Mouse (Mus musculus): ENCODE measurements at regions not wholly inside any gene's neighbourhood (a gene's known extent, or its start where the extent isn't known, plus 50 kb on each side); places are given as distances from the start of the nearest gene placed in this dataset.

DNA sequence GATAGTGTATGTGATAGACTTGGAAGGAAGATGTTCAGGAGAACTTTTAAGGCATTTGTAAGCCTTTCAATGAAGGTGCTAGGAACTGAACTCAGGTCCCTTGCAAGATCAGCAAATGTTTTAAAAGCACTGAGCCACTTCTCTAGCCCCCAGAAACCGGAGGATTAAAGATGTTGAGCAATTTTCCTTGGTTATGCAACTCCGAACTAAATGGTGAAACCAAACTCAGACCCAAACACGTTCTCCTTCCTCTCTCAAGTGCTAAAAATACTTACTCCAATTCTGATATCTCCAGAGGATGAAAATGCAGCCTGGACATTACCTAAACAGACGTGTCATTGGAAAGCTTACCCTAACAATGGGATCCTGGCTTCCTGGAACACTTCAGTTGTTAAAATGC lies 378.8 kb downstream of the Kcnj2 start:
- no peak for DNase-seq (ENCODE audit: low spot score)

DNA sequence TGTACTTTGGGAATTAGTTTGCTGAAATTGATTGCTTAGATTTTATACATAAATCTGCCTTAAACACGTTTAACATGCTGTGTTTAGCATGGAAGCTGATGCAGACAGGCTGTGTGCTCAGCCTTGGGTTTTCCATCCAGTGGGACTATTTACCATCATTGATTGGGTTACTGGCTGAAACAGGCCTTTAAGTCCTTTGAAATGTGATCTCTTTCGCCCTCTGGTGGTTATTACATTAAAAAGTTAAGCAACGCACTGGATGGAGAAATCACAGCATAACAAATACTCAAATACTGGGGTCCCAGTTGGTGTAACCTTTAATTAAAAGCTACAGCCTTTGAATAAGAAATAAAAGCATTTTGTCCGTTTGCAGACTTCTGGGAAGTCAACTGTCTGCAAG lies 379.8 kb downstream of the Kcnj2 start:
- DNase-seq (ENCODE audit: low spot score) = peak; percentile 54

DNA sequence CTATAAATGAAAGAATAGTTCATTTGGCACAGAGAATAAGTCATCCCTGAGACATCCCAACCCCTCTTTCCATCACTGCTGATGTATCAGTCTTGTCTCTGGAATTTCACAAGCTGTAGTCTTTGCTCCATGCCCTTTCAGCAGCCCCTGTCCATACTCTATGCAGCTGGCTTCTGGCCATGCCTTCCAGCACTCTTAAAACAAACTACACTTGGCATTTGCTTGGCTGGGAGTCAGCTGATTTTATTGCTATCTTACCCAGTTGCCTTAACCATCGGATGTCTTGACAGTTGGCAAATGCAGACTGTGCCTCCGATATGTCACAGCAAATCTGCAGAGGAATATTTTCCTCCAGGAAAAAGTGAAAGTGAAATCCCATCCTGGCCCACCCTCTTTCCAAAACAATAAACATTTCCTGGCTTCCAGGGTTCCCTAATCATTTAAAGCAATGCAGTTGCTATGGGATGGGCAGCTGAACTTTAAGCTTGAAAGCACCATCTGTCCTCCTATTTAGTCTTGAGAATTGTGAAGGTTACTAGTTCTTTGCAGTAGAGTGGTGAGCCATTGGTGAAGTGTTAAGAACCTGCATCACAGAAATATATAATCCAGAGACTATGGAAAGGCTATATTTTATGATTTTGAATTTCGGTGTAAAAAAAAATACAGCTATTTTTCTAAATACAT lies 385.0 kb downstream of the Kcnj2 start:
- no peak for DNase-seq (ENCODE audit: low spot score)

- DNase-seq (ENCODE audit: low spot score) = no peak
Measured at GRCm38 (mm10) chr11:111460046-111460445, 394.1 kb downstream of the Kcnj2 start.

- DNase-seq (ENCODE audit: low spot score) = no peak
Measured at GRCm38 (mm10) chr11:111484981-111485380, 419.0 kb downstream of the Kcnj2 start.

- no peak for DNase-seq (ENCODE audit: low spot score)
Measured at GRCm38 (mm10) chr11:111512471-111512870, 446.5 kb downstream of the Kcnj2 start.

DNA sequence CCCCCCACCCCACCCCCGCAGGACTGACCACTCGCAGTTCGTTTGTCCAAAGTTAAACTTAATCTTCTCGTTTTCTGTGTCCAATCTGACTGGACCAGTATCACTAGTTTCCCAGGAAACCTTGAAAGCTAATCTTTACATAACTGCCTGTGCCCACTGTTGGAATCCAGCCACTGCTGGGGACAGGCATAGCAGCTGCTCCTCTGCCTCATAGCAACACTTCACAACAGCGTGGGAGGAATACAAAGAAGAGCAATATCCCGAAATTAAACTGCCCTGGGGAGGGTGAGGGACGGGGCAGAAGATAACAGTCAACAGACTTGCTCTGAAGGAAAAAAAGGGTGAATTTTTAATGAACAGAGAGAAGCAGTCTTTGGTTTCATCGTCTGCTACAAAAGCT lies 456.8 kb downstream of the Kcnj2 start:
- DNase-seq (ENCODE audit: low spot score) = no peak

- DNase-seq (ENCODE audit: low spot score) = no peak
Measured at GRCm38 (mm10) chr11:111523465-111523864, 457.5 kb downstream of the Kcnj2 start.

DNA sequence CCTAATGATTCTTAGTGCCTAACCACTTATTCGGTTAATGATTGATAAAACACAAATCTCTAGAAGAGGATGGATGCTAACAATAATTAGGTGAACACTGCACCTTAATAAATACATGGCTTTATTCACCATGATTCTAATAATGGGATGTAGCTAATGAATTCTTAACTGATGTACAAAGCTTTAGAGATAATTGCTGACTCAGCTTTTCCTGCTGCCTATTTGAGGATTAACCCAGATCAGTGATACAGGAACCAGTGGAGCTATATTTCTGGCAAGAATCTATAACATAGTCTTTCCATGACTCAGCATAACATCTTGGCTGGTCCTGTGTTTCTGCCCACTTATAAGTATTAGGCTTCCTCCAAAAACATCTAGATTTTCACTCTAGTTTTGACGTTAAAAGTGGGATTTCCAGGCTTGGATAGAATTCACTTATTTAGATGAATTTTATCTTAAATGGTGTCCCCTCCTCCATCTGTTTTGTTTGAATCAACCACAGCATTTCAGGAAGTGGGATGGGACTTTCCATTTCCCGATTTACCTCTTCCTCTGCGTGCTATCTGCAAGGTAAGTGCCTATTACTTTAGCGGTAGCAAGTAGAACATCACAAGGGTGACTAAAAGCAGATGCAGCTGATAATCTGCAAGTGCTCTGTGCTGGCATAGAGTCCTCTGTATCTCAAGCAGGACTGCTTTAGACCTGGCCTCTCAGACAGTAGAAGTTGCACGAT lies 460.2 kb downstream of the Kcnj2 start:
- DNase-seq (ENCODE audit: low spot score) = no peak

DNA sequence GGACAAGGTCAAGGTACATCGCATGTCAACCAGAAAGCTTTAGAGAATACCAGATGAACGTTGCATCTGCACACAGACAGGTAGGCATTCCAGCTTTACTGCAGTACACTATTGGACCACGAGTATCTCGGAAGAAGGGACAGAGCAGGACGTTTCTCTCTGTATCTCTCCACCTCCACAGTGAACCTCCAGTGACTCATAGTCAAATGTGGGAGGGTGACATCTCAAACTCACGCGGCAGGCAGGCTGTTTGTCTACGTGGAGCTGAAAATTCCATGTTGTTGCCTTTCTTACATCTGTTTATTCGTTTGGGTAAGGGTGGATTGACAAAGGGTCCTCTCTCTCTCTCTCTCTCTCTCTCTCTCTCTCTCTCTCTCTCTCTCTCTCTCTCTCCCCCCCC lies 463.6 kb downstream of the Kcnj2 start:
- DNase-seq (ENCODE audit: low spot score) = no peak

GRCm38 (mm10) chr11:111530912-111531311 lies 464.9 kb downstream of the Kcnj2 start:
- DNase-seq (ENCODE audit: low spot score) = no peak

DNA sequence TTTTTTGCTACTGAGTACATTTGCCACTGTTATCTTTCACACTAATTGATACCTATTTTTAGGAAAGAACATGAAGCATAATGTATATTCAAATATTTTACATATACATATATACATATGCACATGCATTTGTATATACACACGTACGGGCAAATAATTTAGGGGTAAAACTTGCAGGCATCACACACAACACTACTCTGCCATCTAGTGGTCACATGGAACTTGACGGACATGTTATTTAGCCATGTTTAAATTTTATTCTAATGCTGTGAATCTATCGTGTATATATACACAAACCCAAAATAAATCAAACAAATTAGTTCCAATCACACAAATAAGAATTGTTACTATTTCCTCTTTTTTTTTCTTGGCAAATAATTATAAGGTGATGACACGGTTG lies 466.5 kb downstream of the Kcnj2 start:
- peak; percentile 46 for DNase-seq (ENCODE audit: low spot score)

DNA sequence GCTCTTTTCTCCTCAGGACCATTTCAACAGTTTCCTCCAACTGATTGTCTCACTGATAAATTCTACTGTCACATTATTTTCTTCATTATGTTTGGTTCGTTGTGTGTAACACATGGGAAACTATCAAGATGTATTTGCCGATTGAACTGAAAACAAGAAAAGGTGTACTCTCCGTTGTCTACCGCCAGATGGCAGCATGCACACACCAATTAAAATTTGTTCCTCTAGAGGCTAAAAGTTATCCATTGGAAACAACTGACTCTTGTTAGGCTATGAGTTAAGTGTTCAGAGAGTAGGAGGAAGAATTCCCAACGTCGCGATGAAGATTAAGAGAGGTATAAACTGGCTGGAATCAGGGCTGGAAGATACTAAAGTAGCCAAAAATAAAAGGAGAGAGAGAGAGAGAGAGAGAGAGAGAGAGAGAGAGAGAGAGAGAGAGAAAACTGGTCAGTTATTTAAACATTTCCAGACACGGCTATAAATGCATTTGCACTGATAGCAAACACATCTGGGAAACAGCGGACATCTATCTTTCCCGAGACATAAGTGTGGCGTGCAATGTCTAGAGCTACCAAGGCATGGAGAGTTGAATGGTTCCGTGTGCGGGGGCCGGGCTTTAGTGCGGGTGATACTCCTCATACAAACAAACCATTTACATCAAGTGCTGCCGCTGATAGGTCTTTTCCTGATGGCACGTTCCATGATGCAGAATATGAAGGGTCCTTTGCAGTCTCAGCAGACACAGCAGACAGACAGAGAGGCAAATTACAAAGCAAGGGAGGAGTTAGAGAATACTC lies 470.3 kb downstream of the Kcnj2 start:
- DNase-seq (ENCODE audit: low spot score) = peak; percentile 84

GRCm38 (mm10) chr11:111537654-111538053 lies 471.7 kb downstream of the Kcnj2 start:
- peak; percentile 72 for DNase-seq (ENCODE audit: low spot score)

DNA sequence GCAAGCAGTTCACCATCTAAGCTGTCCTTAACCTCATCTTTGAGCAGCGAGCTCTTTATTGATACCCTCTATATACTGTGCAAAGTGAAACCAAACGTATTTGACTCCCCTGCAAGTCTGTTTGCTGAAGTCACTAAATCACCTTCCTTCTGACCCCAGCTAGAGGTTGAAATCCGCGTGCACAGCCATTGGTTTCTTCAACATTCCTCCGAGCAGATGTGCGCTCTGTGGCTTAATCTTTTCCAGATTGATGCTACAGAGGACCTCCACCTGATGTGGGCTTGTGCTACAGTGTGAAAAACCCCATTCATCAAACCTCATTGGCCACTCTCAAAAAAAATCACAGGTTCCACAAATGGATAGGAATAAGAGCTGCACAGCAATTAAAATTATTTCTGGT lies 474.0 kb downstream of the Kcnj2 start:
- no peak for DNase-seq (ENCODE audit: low spot score)

GRCm38 (mm10) chr11:111545291-111545690 lies 479.3 kb downstream of the Kcnj2 start:
- peak; percentile 71 for DNase-seq (ENCODE audit: low spot score)

DNA sequence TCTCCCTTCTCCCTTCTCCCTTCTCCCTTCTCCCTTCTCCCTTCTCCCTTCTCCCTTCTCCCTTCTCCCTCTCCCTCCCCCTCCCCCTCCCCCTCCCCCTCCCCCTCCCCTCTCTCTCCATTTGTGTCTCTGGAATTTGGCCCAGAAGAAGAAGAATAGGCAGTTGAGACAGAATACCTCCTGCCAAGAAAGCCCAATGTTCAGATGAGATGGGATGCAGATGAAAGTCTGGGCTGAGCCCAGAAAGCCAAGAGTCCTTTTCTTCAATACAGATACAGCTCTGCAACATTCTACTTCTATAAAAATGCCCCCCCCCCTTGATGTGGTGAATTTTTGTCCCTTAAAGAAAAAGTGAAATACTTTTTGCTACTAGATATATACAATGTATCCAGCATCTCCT lies 489.2 kb downstream of the Kcnj2 start:
- DNase-seq (ENCODE audit: low spot score) = no peak

- DNase-seq (ENCODE audit: low spot score) = no peak
Measured at GRCm38 (mm10) chr11:111555615-111556014, 489.7 kb downstream of the Kcnj2 start.

DNA sequence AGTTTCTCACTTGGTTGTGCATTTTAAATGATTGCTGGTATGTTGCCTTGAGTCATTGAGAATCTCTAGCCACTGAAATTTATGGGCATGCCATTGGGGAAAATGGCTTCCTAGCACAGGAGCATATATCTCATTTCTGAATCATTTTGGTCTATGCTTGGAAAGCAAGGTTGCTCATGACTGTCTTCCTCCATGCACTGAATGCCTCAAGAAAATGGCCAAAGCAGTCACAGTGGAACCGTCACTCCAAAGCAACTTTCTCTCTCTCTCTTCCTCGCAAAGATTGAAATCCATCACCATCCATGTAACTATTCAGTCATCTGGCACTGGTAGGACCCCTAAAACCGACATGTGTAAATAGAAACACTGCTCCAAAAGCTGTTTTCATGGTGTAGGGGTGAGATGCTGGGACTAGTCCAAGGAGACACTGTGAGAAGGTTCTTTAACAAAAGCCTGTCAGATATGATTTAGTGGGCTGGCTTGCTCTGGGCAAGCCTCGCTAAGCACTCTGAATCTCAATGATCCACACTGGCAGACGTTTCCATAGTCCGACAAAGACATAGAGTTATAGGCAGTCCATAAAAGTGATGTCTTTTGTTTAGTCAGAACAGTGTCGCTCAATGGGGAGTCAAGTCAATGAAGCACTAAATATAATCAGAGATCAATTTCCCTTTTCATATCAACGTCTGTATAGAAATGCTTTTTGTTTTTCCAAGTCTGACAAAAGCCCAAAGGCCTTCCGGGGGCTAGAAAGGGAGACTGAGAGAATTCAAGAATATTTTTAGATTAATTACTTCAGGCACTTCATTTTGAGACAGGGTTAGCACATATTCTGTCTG lies 492.6 kb downstream of the Kcnj2 start:
- DNase-seq (ENCODE audit: low spot score) = no peak

DNA sequence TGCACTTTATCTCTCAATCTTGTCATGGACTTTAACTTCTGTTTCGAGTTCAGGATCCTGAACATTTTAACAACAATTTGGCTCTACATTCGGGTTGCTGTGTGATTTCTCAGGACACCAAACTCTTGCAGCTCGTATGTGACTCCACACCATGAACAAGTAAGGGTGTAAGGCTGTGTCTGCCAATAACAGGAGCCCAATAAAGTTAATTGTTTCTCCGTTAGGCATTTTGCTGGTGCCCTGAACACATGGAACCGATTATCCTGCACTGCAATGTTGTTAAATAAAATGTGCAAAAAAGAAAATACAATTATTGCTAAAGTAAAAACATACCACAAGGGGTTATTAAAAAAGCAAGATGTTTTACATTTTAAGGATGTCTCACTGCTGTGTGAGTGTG lies 497.2 kb downstream of the Kcnj2 start:
- no peak for DNase-seq (ENCODE audit: low spot score)

DNA sequence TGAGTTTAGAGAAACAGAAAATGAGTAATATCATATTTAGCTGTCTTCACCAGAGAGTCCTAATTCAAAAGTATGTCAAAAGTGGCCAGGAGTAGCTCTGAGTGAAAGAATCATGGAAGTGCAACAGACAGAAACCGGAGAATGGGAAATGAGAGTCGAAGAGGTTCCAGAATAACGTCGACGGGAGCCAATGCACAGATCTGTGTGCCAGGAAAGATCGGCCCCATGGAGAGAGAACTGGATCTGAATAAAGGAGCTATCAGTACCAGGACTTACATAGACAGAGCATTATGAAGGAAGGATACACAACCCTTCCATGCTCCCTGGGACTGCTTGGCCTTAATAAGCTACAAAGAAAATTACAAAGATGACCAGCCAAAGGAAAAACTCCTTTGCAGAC lies 502.1 kb downstream of the Kcnj2 start:
- no peak for DNase-seq (ENCODE audit: low spot score)

DNA sequence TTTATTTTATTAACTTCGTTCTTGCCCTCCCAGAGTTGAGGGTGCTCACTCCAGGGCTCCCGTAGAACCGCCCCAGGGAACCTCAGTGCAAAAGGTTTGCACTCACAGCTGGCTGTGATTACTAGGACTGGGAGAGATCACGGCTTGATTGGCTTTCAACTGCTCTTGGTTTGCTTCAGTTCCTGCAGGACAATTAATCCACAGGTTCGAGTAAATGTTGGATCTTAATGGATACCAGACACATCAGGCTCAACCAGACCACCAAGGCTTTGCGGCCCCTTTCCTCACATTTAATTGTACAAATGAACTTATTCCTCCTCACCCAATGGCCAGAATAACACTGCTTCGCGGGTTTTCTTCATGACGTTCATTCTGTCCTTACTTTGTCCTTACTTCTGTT lies 502.9 kb downstream of the Kcnj2 start:
- no peak for DNase-seq (ENCODE audit: low spot score)

Measured in adipocyte (in vitro differentiated cells).